Mouse (Mus musculus): ENCODE data around the gene Nat10.

GRCm38 (mm10) chr2:103687888-103688287, 73.2 kb downstream of the Nat10 start:
- TF ChIP-seq CTCF (IDR thresholded peaks at IDR 0.05; ENCODE audit: borderline replicate concordance, extremely low read depth, insufficient read depth, insufficient read length) (no peak), POLR2A (IDR thresholded peaks at IDR 0.05; ENCODE audit: borderline replicate concordance, extremely low read depth, insufficient read depth, insufficient read length, poor library complexity, severe bottlenecking) (no peak)
